Mouse (Mus musculus): ENCODE measurements around the gene Gng4. TPM values are rescaled to one million over a fixed set of nuclear protein-coding genes. Genes with fewer than 3 reads are reported as not detected.
"Not testable (repeated sequence)": the region's sequence is repeated elsewhere in the genome, so short reads cannot be mapped to it uniquely, and the experiment has no call there.

Gene Gng4
- polyA plus RNA-seq, 1 experiment from 2014 or later, result 27.6 TPM

DNA sequence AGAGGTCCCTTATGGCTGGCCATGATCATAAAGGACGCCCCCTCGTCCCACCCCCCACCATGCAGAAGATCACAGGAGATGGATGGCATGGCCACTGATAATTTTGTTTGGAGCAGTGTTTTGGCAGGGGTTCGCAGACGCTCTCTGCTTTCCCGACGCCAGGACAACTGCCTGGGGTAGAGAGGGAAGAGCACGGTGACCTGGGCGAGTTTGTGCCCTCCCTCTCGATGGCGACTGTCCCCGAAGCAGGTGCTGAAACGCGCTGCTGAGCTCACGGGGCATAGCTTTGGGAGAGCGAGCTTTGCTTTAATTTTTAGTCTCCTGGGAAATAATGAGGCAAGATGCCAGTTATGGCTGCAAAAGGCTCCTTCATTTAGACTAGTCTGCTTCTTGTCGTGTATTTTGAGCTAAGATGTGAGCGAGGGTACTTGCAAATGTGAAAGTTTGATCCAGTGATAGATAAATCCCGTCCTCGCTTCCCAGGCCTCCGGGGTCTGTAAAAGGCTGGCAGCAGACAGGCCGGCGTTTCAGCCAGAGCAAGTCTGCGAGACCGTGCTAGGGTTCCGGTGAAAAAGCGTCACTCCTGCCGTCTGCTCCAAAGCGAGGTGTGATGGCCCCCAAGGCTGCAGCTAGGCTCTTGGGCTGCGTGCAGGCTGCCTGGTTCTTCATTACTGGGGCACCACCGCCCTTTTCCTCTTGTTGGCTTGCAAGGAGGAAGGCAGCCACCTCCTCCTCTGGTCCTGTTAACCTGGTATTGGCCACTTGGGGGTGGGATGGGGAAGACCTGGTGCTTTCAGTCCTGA, 1.3 kb downstream of the Gng4 start:
- no peaks in the 10 kb centered on the region for H3K9me3 ChIP-seq
- H3K4me3 ChIP-seq, result peak overlapping the region; percentile 60
- peak overlapping the region; percentile 99 for H3K4me2 ChIP-seq
- 1% methylated on average over 30 of the region's 30 CpGs for WGBS
- H3K36me3 ChIP-seq, result no peaks in the 10 kb centered on the region
- no peak for ATAC-seq (ENCODE audit: insufficient number of reproducible peaks, low FRiP score, low TSS enrichment, low read depth)
- H3K27me3 ChIP-seq, result peaks cover 46% of the 10 kb centered on the region
- H3K9ac ChIP-seq, result peak overlapping the region; percentile 26; the same call in 1 of the 2 replicates
- peaks cover 23% of the 10 kb centered on the region for H3K4me1 ChIP-seq
- no peak overlapping the region for H3K27ac ChIP-seq

- Histone ChIP-seq H3K36me3 (no peaks in the 10 kb centered on the region), H3K9ac (no peak overlapping the region), H3K9me3 (no peaks in the 10 kb centered on the region), H3K27ac (no peak overlapping the region), H3K4me1 (peaks cover 23% of the 10 kb centered on the region), H3K4me3 (no peak overlapping the region), H3K27me3 (peaks cover 46% of the 10 kb centered on the region), H3K4me2 (no peak overlapping the region)
- WGBS, result 83% methylated on average over 6 of the region's 6 CpGs
- no peak for ATAC-seq (ENCODE audit: insufficient number of reproducible peaks, low FRiP score, low TSS enrichment, low read depth)
Measured at GRCm38 (mm10) chr13:13786971-13787370, 3.1 kb downstream of the Gng4 start.

- Histone ChIP-seq H3K9ac (no peak overlapping the region), H3K27ac (no peak overlapping the region), H3K4me3 (no peak overlapping the region), H3K36me3 (no peaks in the 10 kb centered on the region), H3K27me3 (peaks cover 42% of the 10 kb centered on the region), H3K4me1 (peaks cover 23% of the 10 kb centered on the region), H3K9me3 (no peaks in the 10 kb centered on the region), H3K4me2 (no peak overlapping the region)
- no peak for ATAC-seq (ENCODE audit: insufficient number of reproducible peaks, low FRiP score, low TSS enrichment, low read depth)
- WGBS, result 84% methylated on average over 4 of the region's 4 CpGs
Measured at GRCm38 (mm10) chr13:13788070-13788469, 4.2 kb downstream of the Gng4 start.

GRCm38 (mm10) chr13:13791981-13792380, 8.1 kb downstream of the Gng4 start:
- peaks cover 7% of the 10 kb centered on the region; the same call in 1 of the 2 replicates for H3K27me3 ChIP-seq
- no peak overlapping the region for H3K27ac ChIP-seq
- no peaks in the 10 kb centered on the region for H3K36me3 ChIP-seq
- no peak overlapping the region for H3K4me3 ChIP-seq
- no peak overlapping the region for H3K9ac ChIP-seq
- no peak overlapping the region for H3K4me2 ChIP-seq
- no peaks in the 10 kb centered on the region for H3K9me3 ChIP-seq
- H3K4me1 ChIP-seq, result no peaks in the 10 kb centered on the region
- no peak for ATAC-seq (ENCODE audit: insufficient number of reproducible peaks, low FRiP score, low TSS enrichment, low read depth)
- 94% methylated on average over 3 of the region's 3 CpGs for WGBS

GRCm38 (mm10) chr13:13795166-13795832, 11.4 kb downstream of the Gng4 start:
- H3K4me3 ChIP-seq, result no peak overlapping the region
- H3K27me3 ChIP-seq, result no peaks in the 10 kb centered on the region
- no peaks in the 10 kb centered on the region for H3K4me1 ChIP-seq
- 29% methylated on average over 5 of the region's 5 CpGs for WGBS
- H3K36me3 ChIP-seq, result no peaks in the 10 kb centered on the region
- ATAC-seq (ENCODE audit: insufficient number of reproducible peaks, low FRiP score, low TSS enrichment, low read depth), result no peak
- H3K4me2 ChIP-seq, result no peak overlapping the region
- no peaks in the 10 kb centered on the region for H3K9me3 ChIP-seq
- no peak overlapping the region for H3K27ac ChIP-seq
- no peak overlapping the region for H3K9ac ChIP-seq

DNA sequence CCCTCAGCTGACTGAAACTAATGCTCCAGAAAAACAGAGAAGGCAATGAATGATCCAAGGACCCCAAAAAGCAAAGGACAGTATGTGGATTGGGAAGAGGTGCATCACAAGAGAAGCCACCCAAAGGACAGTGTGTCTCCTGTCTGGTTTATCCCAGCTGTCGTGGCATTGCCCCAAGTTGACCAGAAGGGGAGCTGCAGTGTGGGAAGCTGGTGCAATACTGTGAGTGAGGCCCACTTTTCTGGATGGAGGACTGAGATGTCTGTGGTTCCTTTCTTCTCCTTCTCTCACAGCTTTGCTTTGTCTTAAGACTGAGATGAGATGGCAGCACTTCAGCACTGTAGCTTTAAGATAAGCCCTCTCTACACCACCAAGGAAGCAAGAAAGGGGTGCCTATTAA, 12.2 kb downstream of the Gng4 start:
- Histone ChIP-seq H3K9ac (no peak overlapping the region), H3K36me3 (no peaks in the 10 kb centered on the region), H3K4me3 (no peak overlapping the region), H3K27ac (no peak overlapping the region), H3K4me1 (no peaks in the 10 kb centered on the region), H3K4me2 (no peak overlapping the region), H3K27me3 (no peaks in the 10 kb centered on the region), H3K9me3 (no peaks in the 10 kb centered on the region)
- WGBS, result 95% methylated on average over 1 of the region's 1 CpGs
- no peak for ATAC-seq (ENCODE audit: insufficient number of reproducible peaks, low FRiP score, low TSS enrichment, low read depth)

DNA sequence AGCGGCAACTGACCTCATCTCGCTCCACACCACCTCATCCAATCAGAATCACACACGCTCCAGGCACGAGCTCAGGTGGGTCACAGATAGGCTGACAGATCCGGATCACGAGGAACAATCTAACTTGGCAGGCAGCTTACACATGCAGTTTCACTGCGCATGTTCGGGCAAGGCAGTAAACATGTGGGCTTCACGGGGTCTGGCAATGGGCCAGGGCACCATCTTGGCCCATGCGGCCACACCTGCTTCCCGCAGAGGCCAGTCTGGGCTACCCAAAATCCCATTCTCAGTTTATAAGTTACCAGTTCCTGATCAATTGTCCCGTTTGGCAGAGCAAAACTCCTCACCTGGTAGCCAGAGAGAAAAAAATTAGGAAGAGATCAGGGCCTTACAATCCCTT, 14.0 kb downstream of the Gng4 start:
- not testable (repeated sequence) for H3K27ac ChIP-seq; H3K27me3 ChIP-seq; H3K4me3 ChIP-seq; H3K4me2 ChIP-seq; H3K36me3 ChIP-seq; H3K4me1 ChIP-seq; H3K9ac ChIP-seq; ATAC-seq (ENCODE audit: insufficient number of reproducible peaks, low FRiP score, low TSS enrichment, low read depth); H3K9me3 ChIP-seq
- 81% methylated on average over 12 of the region's 12 CpGs for WGBS

DNA sequence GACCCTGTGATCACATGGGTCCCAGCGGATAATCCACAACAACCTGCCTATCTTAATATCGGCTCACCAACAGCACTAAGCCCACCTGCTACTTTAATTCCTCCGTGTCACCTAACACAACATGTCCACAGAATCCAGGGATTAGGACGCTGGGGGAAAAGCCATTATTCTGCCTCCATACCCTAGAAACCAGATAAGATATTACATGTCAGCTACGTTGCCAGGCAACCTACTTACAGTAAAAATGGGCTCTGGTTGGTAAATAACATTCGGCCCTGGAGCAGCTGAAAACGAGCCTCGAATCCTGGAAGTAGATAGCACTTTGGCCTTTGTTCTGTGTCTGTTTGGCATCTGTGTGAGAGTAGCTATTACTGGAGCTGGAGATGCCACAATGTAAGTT, 14.9 kb downstream of the Gng4 start:
- Histone ChIP-seq H3K9me3 (no peaks in the 10 kb centered on the region), H3K27me3 (no peaks in the 10 kb centered on the region), H3K9ac (no peak overlapping the region), H3K4me1 (no peaks in the 10 kb centered on the region), H3K36me3 (no peaks in the 10 kb centered on the region), H3K27ac (no peak overlapping the region), H3K4me3 (no peak overlapping the region), H3K4me2 (no peak overlapping the region)
- ATAC-seq (ENCODE audit: insufficient number of reproducible peaks, low FRiP score, low TSS enrichment, low read depth), result no peak
- 84% methylated on average over 8 of the region's 8 CpGs for WGBS

GRCm38 (mm10) chr13:13808337-13809132, 24.7 kb downstream of the Gng4 start:
- H3K27me3 ChIP-seq, result no peaks in the 10 kb centered on the region
- H3K9me3 ChIP-seq, result no peaks in the 10 kb centered on the region
- H3K4me1 ChIP-seq, result no peaks in the 10 kb centered on the region
- H3K36me3 ChIP-seq, result no peaks in the 10 kb centered on the region
- no peak overlapping the region for H3K27ac ChIP-seq
- no peak overlapping the region for H3K4me2 ChIP-seq
- H3K9ac ChIP-seq, result no peak overlapping the region
- WGBS, result 22% methylated on average over 11 of the region's 11 CpGs
- ATAC-seq (ENCODE audit: insufficient number of reproducible peaks, low FRiP score, low TSS enrichment, low read depth), result peak; percentile 48; the same call in 1 of the 2 replicates
- H3K4me3 ChIP-seq, result no peak overlapping the region

- H3K4me1 ChIP-seq, result no peaks in the 10 kb centered on the region
- ATAC-seq (ENCODE audit: insufficient number of reproducible peaks, low FRiP score, low TSS enrichment, low read depth), result no peak
- 80% methylated on average over 7 of the region's 7 CpGs for WGBS
Measured at GRCm38 (mm10) chr13:13810885-13811284, 27.0 kb downstream of the Gng4 start.

GRCm38 (mm10) chr13:13818696-13819095, 34.8 kb downstream of the Gng4 start:
- H3K27me3 ChIP-seq, result no peaks in the 10 kb centered on the region
- no peaks in the 10 kb centered on the region for H3K36me3 ChIP-seq
- 78% methylated on average over 3 of the region's 3 CpGs for WGBS
- H3K27ac ChIP-seq, result no peak overlapping the region
- no peak overlapping the region for H3K4me2 ChIP-seq
- H3K9me3 ChIP-seq, result no peaks in the 10 kb centered on the region
- H3K4me3 ChIP-seq, result no peak overlapping the region
- H3K4me1 ChIP-seq, result no peaks in the 10 kb centered on the region
- no peak overlapping the region for H3K9ac ChIP-seq
- ATAC-seq (ENCODE audit: insufficient number of reproducible peaks, low FRiP score, low TSS enrichment, low read depth), result no peak

More at GRCm38 (mm10) chr13:13810885-13811284, 27.0 kb downstream of the Gng4 start:
- H3K9ac ChIP-seq, result no peak overlapping the region
- no peaks in the 10 kb centered on the region for H3K36me3 ChIP-seq
- no peak overlapping the region for H3K27ac ChIP-seq
- H3K4me2 ChIP-seq, result no peak overlapping the region
- no peaks in the 10 kb centered on the region for H3K9me3 ChIP-seq
- no peaks in the 10 kb centered on the region for H3K27me3 ChIP-seq
- no peak overlapping the region for H3K4me3 ChIP-seq
